Mouse (Mus musculus) hindbrain, embryonic 11.5 days (tissue): ENCODE measurements around the gene Slc38a9. TPM values are rescaled to one million over a fixed set of nuclear protein-coding genes. Genes with fewer than 3 reads are reported as not detected.

Source experiments
- ATAC-seq: fragments of 200-750 bp; cut with Nextera tagmentation; 2 replicates; pipeline ENCODE4 v1.8.0; 2017; ENCODE audit warnings: mild to moderate bottlenecking, moderate TSS enrichment, moderate library complexity; ENCODE audit not compliant: low FRiP score
- DNase-seq: peaks from one replicate; pipeline ENCODE4 v3.0.0-alpha.2; 2015; ENCODE audit warnings: low spot score
- H3K27ac ChIP-seq: fragments of 300-500 bp; sonication (generic); 2 replicates; pipeline ENCODE4 v1.5.1; 2014; ENCODE audit warnings: mild to moderate bottlenecking, low read depth, low read length
- H3K27me3 ChIP-seq: fragments of 300-500 bp; sonication (generic); 2 replicates; pipeline ENCODE4 v1.6.1; 2014; ENCODE audit warnings: mild to moderate bottlenecking, low read length, moderate library complexity, mixed read lengths; ENCODE audit not compliant: control insufficient read depth, insufficient read depth
- H3K36me3 ChIP-seq: fragments of 300-500 bp; sonication (generic); 2 replicates; pipeline ENCODE4 v1.6.1; 2014; ENCODE audit warnings: mild to moderate bottlenecking, low read length, moderate library complexity, mixed read lengths; ENCODE audit not compliant: control insufficient read depth, insufficient read depth
- H3K4me1 ChIP-seq: fragments of 300-500 bp; sonication (generic); replicated peaks from 2 replicates; pipeline ENCODE4 v1.6.1; 2014; ENCODE audit warnings: low read length, mixed read lengths; ENCODE audit not compliant: control insufficient read depth, insufficient read depth
- H3K4me2 ChIP-seq: fragments of 300-500 bp; sonication (generic); replicated peaks from 2 replicates; pipeline ENCODE4 v1.6.1; 2014; ENCODE audit warnings: mild to moderate bottlenecking, low read depth, low read length
- H3K4me3 ChIP-seq: fragments of 300-500 bp; sonication (generic); 2 replicates; pipeline ENCODE4 v1.5.1; 2014; ENCODE audit warnings: low read depth, low read length
- H3K9ac ChIP-seq: fragments of 300-500 bp; sonication (generic); 2 replicates; pipeline ENCODE4 v1.6.1; 2014; ENCODE audit warnings: low read depth, low read length
- H3K9me3 ChIP-seq: fragments of 300-500 bp; sonication (generic); 2 replicates; pipeline ENCODE4 v1.6.1; 2016; ENCODE audit warnings: low read length; ENCODE audit not compliant: control insufficient read depth
- WGBS: fragments of 180-500 bp; shearing (Covaris S2); extraction: QIAGEN DNeasy Blood & Tissue Kit; methylation state at CpG from one replicate; pipeline ENCODE4 v1.1.7; 2014; 5-methylcytosine and 5-hydroxymethylcytosine counted together
- polyA plus RNA-seq: library from polyadenylated mRNA; unstranded; fragments of >200 nt; fragmentation: Nextera tagmentation; extraction: Ambion mirVana; gene quantifications from 2 replicates; pipeline ENCODE4 v1.2.1, GENCODE M21; 2014

Gene Slc38a9
- polyA plus RNA-seq, 1 experiment from 2014 or later, result 25.2 TPM

GRCm38 (mm10) chr13:112755507-112756010 lies 95.0 kb downstream of the Slc38a9 start:
- H3K4me1 ChIP-seq, result no peaks in the 10 kb centered on the region
- H3K4me2 ChIP-seq, result no peak overlapping the region
- H3K4me3 ChIP-seq, result no peak overlapping the region
- no peaks in the 10 kb centered on the region for H3K27me3 ChIP-seq
- no peaks in the 10 kb centered on the region for H3K36me3 ChIP-seq
- 51% methylated on average over 11 of the region's 11 CpGs for WGBS
- peak; percentile 73 for ATAC-seq
- DNase-seq, result peak; percentile 48
- no peaks in the 10 kb centered on the region for H3K9me3 ChIP-seq
- H3K27ac ChIP-seq, result peak overlapping the region; percentile 14; the same call in 1 of the 2 replicates
- H3K9ac ChIP-seq, result no peak overlapping the region

- Histone ChIP-seq H3K27me3 (no peaks in the 10 kb centered on the region), H3K4me1 (no peaks in the 10 kb centered on the region)
- WGBS, result 84% methylated on average over 9 of the region's 9 CpGs
These were observed 96.8 kb downstream of the Slc38a9 start for GRCm38 (mm10) chr13:112757395-112757794.

GRCm38 (mm10) chr13:112758546-112759090 lies 98.1 kb downstream of the Slc38a9 start:
- no peak for ATAC-seq
- Histone ChIP-seq H3K27ac (no peak overlapping the region), H3K9ac (no peak overlapping the region), H3K9me3 (no peaks in the 10 kb centered on the region), H3K4me2 (no peak overlapping the region), H3K4me1 (no peaks in the 10 kb centered on the region), H3K4me3 (no peak overlapping the region), H3K27me3 (no peaks in the 10 kb centered on the region), H3K36me3 (no peaks in the 10 kb centered on the region)
- DNase-seq, result no peak
- 89% methylated on average over 6 of the region's 6 CpGs for WGBS

More at GRCm38 (mm10) chr13:112757395-112757794, 96.8 kb downstream of the Slc38a9 start:
- ATAC-seq (no peak), DNase-seq (no peak)
- Histone ChIP-seq H3K9me3 (no peaks in the 10 kb centered on the region), H3K9ac (no peak overlapping the region), H3K36me3 (no peaks in the 10 kb centered on the region), H3K4me2 (no peak overlapping the region), H3K27ac (no peak overlapping the region), H3K4me3 (no peak overlapping the region)

- Histone ChIP-seq H3K36me3 (no peaks in the 10 kb centered on the region), H3K4me3 (no peak overlapping the region), H3K27me3 (no peaks in the 10 kb centered on the region), H3K9ac (no peak overlapping the region), H3K4me2 (no peak overlapping the region), H3K27ac (no peak overlapping the region), H3K4me1 (no peaks in the 10 kb centered on the region), H3K9me3 (no peaks in the 10 kb centered on the region)
- 78% methylated on average over 9 of the region's 9 CpGs for WGBS
- no peak for ATAC-seq
- no peak for DNase-seq
These were observed 98.8 kb downstream of the Slc38a9 start for GRCm38 (mm10) chr13:112759364-112759763.

GRCm38 (mm10) chr13:112759777-112760537 lies 99.4 kb downstream of the Slc38a9 start:
- ATAC-seq (no peak), DNase-seq (no peak)
- Histone ChIP-seq H3K27me3 (no peaks in the 10 kb centered on the region), H3K4me3 (no peak overlapping the region), H3K36me3 (no peaks in the 10 kb centered on the region), H3K9ac (no peak overlapping the region), H3K4me2 (no peak overlapping the region), H3K9me3 (no peaks in the 10 kb centered on the region), H3K27ac (no peak overlapping the region), H3K4me1 (no peaks in the 10 kb centered on the region)
- 83% methylated on average over 15 of the region's 15 CpGs for WGBS

- Histone ChIP-seq H3K9me3 (no peaks in the 10 kb centered on the region), H3K4me3 (no peak overlapping the region), H3K36me3 (no peaks in the 10 kb centered on the region), H3K4me2 (no peak overlapping the region), H3K9ac (no peak overlapping the region), H3K27me3 (no peaks in the 10 kb centered on the region), H3K27ac (no peak overlapping the region), H3K4me1 (no peaks in the 10 kb centered on the region)
- ATAC-seq (no peak), DNase-seq (no peak)
- 47% methylated on average over 1 of the region's 1 CpGs for WGBS
These were observed 100.0 kb downstream of the Slc38a9 start for GRCm38 (mm10) chr13:112760538-112760881.

GRCm38 (mm10) chr13:112761787-112762186 lies 101.2 kb downstream of the Slc38a9 start:
- Histone ChIP-seq H3K36me3 (no peaks in the 10 kb centered on the region), H3K27ac (no peak overlapping the region), H3K9ac (no peak overlapping the region), H3K27me3 (no peaks in the 10 kb centered on the region), H3K4me2 (no peak overlapping the region), H3K9me3 (no peaks in the 10 kb centered on the region), H3K4me1 (no peaks in the 10 kb centered on the region), H3K4me3 (no peak overlapping the region)
- DNase-seq (no peak), ATAC-seq (no peak)
- 59% methylated on average over 1 of the region's 1 CpGs for WGBS

GRCm38 (mm10) chr13:112762548-112762947 lies 102.0 kb downstream of the Slc38a9 start:
- no peaks in the 10 kb centered on the region for H3K4me1 ChIP-seq
- H3K9me3 ChIP-seq, result peaks cover 6% of the 10 kb centered on the region
- no peak overlapping the region for H3K4me3 ChIP-seq
- no peak for ATAC-seq
- H3K4me2 ChIP-seq, result no peak overlapping the region
- no peaks in the 10 kb centered on the region for H3K27me3 ChIP-seq
- DNase-seq, result no peak
- H3K9ac ChIP-seq, result no peak overlapping the region
- no peak overlapping the region for H3K27ac ChIP-seq
- no peaks in the 10 kb centered on the region for H3K36me3 ChIP-seq
- WGBS, result 73% methylated on average over 4 of the region's 4 CpGs
